Mouse (Mus musculus): ENCODE measurements at regions not wholly inside any gene's neighbourhood (a gene's known extent, or its start where the extent isn't known, plus 50 kb on each side); places are given as distances from the start of the nearest gene placed in this dataset.

DNA sequence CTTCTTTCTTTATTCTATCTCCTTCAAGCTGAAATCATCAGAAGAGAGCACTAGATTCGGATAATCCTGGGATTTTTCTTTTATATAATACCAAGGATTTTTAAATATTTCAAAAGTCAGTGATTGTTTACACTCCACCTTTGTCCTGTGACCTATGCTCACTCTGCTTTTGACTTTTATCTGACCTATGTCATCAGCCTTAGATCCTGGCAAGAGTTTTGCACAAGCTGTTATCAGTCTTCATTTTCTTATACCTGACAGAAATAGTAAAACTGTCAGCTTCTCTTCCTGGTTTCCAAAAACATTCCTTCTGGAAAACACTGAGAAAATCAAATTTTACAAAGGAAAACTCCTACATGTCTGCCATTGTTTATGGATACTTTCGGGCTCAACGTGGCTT is 168.3 kb upstream of the Zic4 start:
- Histone ChIP-seq H3K27ac (replicated peaks) (no peak overlapping the region), H3K27me3 (no peaks in the 10 kb centered on the region), H3K4me3 (no peak overlapping the region), H3K9ac (replicated peaks) (no peak overlapping the region), H3K4me2 (replicated peaks) (no peak overlapping the region), H3K36me3 (no peaks in the 10 kb centered on the region), H3K9me3 (no peaks in the 10 kb centered on the region), H3K4me1 (no peaks in the 10 kb centered on the region)
- ATAC-seq (replicated peaks): no peak
- WGBS: 88% methylated on average over 3 of the region's 3 CpGs

- Histone ChIP-seq H3K9ac (replicated peaks) (no peak overlapping the region), H3K4me1 (no peaks in the 10 kb centered on the region)
- ATAC-seq (replicated peaks): no peak
These were observed 154.9 kb upstream of the Zic4 start for GRCm38 (mm10) chr9:91207281-91207680.

DNA sequence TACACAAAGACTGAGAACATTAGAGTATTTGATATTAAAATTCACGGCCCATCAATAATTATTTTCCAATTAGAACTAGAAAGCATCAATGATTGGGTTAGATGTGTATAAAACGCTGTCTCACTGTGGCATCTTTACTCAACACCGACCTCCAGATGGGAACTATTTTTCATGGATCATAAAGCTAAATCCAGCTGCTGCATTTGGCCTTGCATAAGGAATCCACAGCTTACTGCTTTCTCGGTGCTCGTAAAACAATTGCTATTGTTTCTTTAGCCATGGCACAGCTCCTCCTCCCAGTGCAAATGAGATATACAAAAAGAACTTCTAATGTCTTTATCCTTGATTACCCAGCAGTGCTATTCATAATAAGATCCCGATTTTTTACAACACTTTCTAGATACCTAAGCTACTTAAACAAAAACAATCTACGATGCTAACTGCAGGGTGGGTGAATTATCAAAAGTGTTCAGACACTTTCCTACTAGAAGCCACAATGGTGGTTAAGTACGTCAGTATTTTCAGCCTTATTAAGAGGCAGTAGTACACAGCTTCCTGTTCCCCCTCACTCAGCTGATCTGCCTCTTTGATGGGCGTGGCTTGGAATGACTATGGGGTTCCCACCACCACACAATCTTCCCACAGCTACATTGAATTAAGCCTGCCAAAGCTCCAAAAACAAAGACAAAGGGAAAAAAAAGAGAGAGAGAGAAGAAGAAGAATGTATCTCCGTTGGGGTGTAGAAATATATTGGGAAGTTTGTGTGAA is 134.4 kb upstream of the Zic4 start:
- Histone ChIP-seq H3K9ac (replicated peaks) (no peak overlapping the region), H3K36me3 (no peaks in the 10 kb centered on the region), H3K4me2 (replicated peaks) (peak overlapping the region; percentile 33), H3K4me3 (peak overlapping the region; percentile 7), H3K27ac (replicated peaks) (no peak overlapping the region), H3K27me3 (no peaks in the 10 kb centered on the region), H3K4me1 (peaks cover 6% of the 10 kb centered on the region), H3K9me3 (no peaks in the 10 kb centered on the region)
- ATAC-seq (replicated peaks): peak; percentile 95
- WGBS: 18% methylated on average over 10 of the region's 10 CpGs

More at GRCm38 (mm10) chr9:91207281-91207680, 154.9 kb upstream of the Zic4 start:
- H3K27me3 ChIP-seq: no peaks in the 10 kb centered on the region
- H3K9me3 ChIP-seq: no peaks in the 10 kb centered on the region
- no peak overlapping the region for H3K4me2 ChIP-seq (replicated peaks)
- WGBS: 78% methylated on average over 2 of the region's 2 CpGs
- no peak overlapping the region for H3K27ac ChIP-seq (replicated peaks)
- H3K4me3 ChIP-seq: no peak overlapping the region
- no peaks in the 10 kb centered on the region for H3K36me3 ChIP-seq

GRCm38 (mm10) chr9:91228525-91228924 is 133.7 kb upstream of the Zic4 start:
- peak; percentile 69 for ATAC-seq (replicated peaks)
- no peaks in the 10 kb centered on the region for H3K27me3 ChIP-seq
- H3K4me2 ChIP-seq (replicated peaks): 0 out of 2 replicates have a peak overlapping the region, but pooled peaks have one; percentile 33
- H3K9ac ChIP-seq (replicated peaks): no peak overlapping the region
- no peak overlapping the region for H3K27ac ChIP-seq (replicated peaks)
- H3K9me3 ChIP-seq: no peaks in the 10 kb centered on the region
- WGBS: 44% methylated on average over 5 of the region's 5 CpGs
- no peaks in the 10 kb centered on the region for H3K36me3 ChIP-seq
- peaks cover 6% of the 10 kb centered on the region for H3K4me1 ChIP-seq
- no peak overlapping the region for H3K4me3 ChIP-seq

DNA sequence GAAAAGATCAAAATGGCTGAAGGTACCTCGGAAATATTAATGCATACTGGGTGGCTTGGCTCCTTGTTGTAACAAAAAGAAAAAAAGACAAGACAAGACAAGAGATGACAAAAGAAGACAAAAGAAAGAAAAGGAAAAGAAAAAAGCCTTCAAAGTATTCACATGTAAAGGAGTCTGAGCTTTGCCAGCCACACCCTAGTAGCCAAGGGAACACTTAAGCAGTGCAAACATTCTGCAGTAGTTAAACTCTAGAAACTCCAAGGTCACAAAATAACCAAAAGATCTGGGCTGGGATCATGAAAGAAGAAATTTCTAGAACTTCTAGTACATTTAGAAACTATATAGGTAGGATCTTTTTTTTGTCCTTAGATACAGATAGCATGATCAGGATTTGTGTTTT is 108.3 kb upstream of the Zic4 start:
- Histone ChIP-seq H3K9ac (replicated peaks) (no peak overlapping the region), H3K9me3 (no peaks in the 10 kb centered on the region), H3K27ac (replicated peaks) (no peak overlapping the region), H3K36me3 (no peaks in the 10 kb centered on the region), H3K27me3 (no peaks in the 10 kb centered on the region), H3K4me2 (replicated peaks) (no peak overlapping the region), H3K4me3 (no peak overlapping the region), H3K4me1 (no peaks in the 10 kb centered on the region)
- ATAC-seq (replicated peaks): no peak
- 88% methylated on average over 1 of the region's 1 CpGs for WGBS

DNA sequence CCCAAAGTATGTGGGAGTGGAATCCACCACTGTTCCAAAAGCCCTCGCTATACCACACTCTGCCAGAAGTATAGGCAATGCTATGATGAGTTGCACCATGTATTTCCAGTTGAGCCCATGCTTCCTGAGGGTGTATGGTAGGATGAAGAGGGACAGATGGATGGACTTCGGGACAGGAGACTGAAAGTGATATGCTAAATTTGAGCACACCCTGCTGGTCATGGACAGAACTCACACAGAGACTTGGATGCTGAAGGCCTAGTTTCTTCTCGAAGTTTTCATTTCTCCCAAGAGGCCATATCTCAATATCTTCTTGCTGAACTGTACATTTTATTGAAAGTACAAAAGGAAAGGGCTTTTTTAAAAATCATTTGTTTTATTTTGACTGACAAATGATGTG is 70.9 kb upstream of the Zic4 start:
- Histone ChIP-seq H3K4me1 (no peaks in the 10 kb centered on the region), H3K27me3 (no peaks in the 10 kb centered on the region), H3K36me3 (no peaks in the 10 kb centered on the region), H3K4me3 (no peak overlapping the region), H3K27ac (replicated peaks) (no peak overlapping the region), H3K9me3 (no peaks in the 10 kb centered on the region), H3K4me2 (replicated peaks) (no peak overlapping the region), H3K9ac (replicated peaks) (no peak overlapping the region)
- WGBS: 80% methylated on average over 3 of the region's 3 CpGs
- ATAC-seq (replicated peaks): no peak

Measured in forebrain, embryonic 15.5 days (tissue).